Comparison of ENCODE assay signal across 8 mouse cellular contexts in genomic region chr8:84799136-84799931, GRCm38 (mm10). TPM values are rescaled to one million over a fixed set of nuclear protein-coding genes. Genes with fewer than 3 reads are reported as not detected.
A peak's percentile ranks its signal among the peaks of the same experiment; 100 is the strongest.
DNase-seq lines count a peak whose midpoint lies in the region; ATAC-seq and TF ChIP-seq lines count a peak whose summit lies in the region.

No protein-coding gene starts in this region.

- H3K4me3 ChIP-seq in left cerebral cortex, adult 2 months, result peak overlapping the region; percentile 73
- peak overlapping the region; percentile 89 for H3K4me3 ChIP-seq in limb, embryonic 13.5 days
- peak overlapping the region; percentile 68 for H3K4me3 ChIP-seq in midbrain, embryonic 13.5 days (replicated peaks)

- H3K9ac ChIP-seq in limb, embryonic 13.5 days, result peak overlapping the region; percentile 100
- peak overlapping the region; percentile 82 for H3K9ac ChIP-seq in midbrain, embryonic 13.5 days (replicated peaks)

- peaks cover 70% of the 10 kb centered on the region for H3K4me1 ChIP-seq in limb, embryonic 13.5 days
- H3K4me1 ChIP-seq in midbrain, embryonic 13.5 days (replicated peaks), result peaks cover 33% of the 10 kb centered on the region

- WGBS in limb, embryonic 13.5 days, result under 1% methylated on average over 82 of the region's 108 CpGs
- under 1% methylated on average over 74 of the region's 108 CpGs for WGBS in midbrain, embryonic 13.5 days

- H3K27ac ChIP-seq in left cerebral cortex, adult 2 months, result peak overlapping the region; percentile 92
- peak overlapping the region; percentile 95 for H3K27ac ChIP-seq in limb, embryonic 13.5 days
- peak overlapping the region; percentile 74 for H3K27ac ChIP-seq in midbrain, embryonic 13.5 days

- H3K27me3 ChIP-seq in limb, embryonic 13.5 days, result peaks cover 52% of the 10 kb centered on the region
- peaks cover 98% of the 10 kb centered on the region for H3K27me3 ChIP-seq in midbrain, embryonic 13.5 days

- H3K9me3 ChIP-seq in limb, embryonic 13.5 days, result no peaks in the 10 kb centered on the region
- H3K9me3 ChIP-seq in midbrain, embryonic 13.5 days, result no peaks in the 10 kb centered on the region

- peak overlapping the region; percentile 98 for H3K4me2 ChIP-seq in limb, embryonic 13.5 days (replicated peaks)
- peak overlapping the region; percentile 96 for H3K4me2 ChIP-seq in midbrain, embryonic 13.5 days (replicated peaks)

- intact Hi-C loops in left cerebral cortex, adult 2 months (cut with DNase I), result loop anchor here (2.0 to 5.0 kb wide), 2 partner anchors 27 to 62 kb away; no protein-coding TSS in a partner anchor
- intact Hi-C loops in left cerebral cortex, postnatal 14 days (cut with DNase I), result loop anchor here (2.0 kb wide), 1 partner anchor 21 kb away; no protein-coding TSS in a partner anchor

- peak; percentile 68 for ATAC-seq in erythroblast, adult 5-6 weeks (replicated peaks; ENCODE audit: low FRiP score, poor library complexity, severe bottlenecking)
- ATAC-seq in limb, embryonic 13.5 days (ENCODE audit: low FRiP score, low read depth), result no peak
- ATAC-seq in midbrain, embryonic 13.5 days, result 0 out of 2 replicates have a peak, but pooled peaks have one; percentile 12

- H3K36me3 ChIP-seq in limb, embryonic 13.5 days, result peaks cover 26% of the 10 kb centered on the region
- no peaks in the 10 kb centered on the region for H3K36me3 ChIP-seq in midbrain, embryonic 13.5 days

- no peak; the same call in 1 of the 2 replicates for TF ChIP-seq CTCF in left cerebral cortex, adult 2 months (IDR thresholded peaks at IDR 0.05)

- DNase-seq in left cerebral cortex, adult 2 months (ENCODE audit: extremely low spot score in 1 of 2, low spot score in 2 of 2), result no peak
- DNase-seq in left cerebral cortex, postnatal 14 days (ENCODE audit: low spot score in 2 of 2), result no peak
- DNase-seq in adipocyte (ENCODE audit: low spot score), result peak; percentile 71
- DNase-seq in heart, postnatal 4 days, result peak; percentile 77
- DNase-seq in testis, postnatal 14 days (ENCODE audit: low spot score), result peak; percentile 79

RNA-seq across cellular contexts. Expression of gene Nfix, which starts 0.8 kb away (rescaled TPM):
- total RNA-seq in left cerebral cortex, adult 2 months (2021), result 100 to 1,000 TPM; 347 to 350 TPM
- total RNA-seq in left cerebral cortex, postnatal 14 days (2021), result 100 to 1,000 TPM; 402 to 429 TPM
- 19.0 and 24.5 TPM in 2 replicates for total RNA-seq in erythroblast, adult 5-6 weeks (2015; ENCODE audit: low replicate concordance)
- total RNA-seq in erythroblast, adult 5-6 weeks (2017; ENCODE audit: low replicate concordance), result 7.9 and 14.1 TPM in 2 replicates
- 100 to 1,000 TPM; 189 to 211 TPM for total RNA-seq in heart, postnatal 4 days (2021)
- polyA plus RNA-seq in limb, embryonic 13.5 days (2015; fragmentation: Nextera tagmentation; extraction: Ambion mirVana), result 46.9 and 48.0 TPM in 2 replicates
- 22.4 and 28.4 TPM in 2 replicates for polyA plus RNA-seq in midbrain, embryonic 13.5 days (2015; fragmentation: Nextera tagmentation; extraction: Ambion mirVana)

RNA-seq across cellular contexts. Expression of gene Dand5, which starts 23.3 kb away (rescaled TPM):
- total RNA-seq in left cerebral cortex, adult 2 months (2021), result 10 to 100 TPM in 1 of 2 experiments, 1 to 10 TPM in 1; 9.7 to 11.1 TPM
- total RNA-seq in left cerebral cortex, postnatal 14 days (2021), result 1 to 10 TPM; 8.0 to 9.6 TPM
- 2.3 TPM in 1 of 2 replicates, not detected in the other for total RNA-seq in erythroblast, adult 5-6 weeks (2015; ENCODE audit: low replicate concordance)
- 2.3 and 3.9 TPM in 2 replicates for total RNA-seq in erythroblast, adult 5-6 weeks (2017; ENCODE audit: low replicate concordance)
- total RNA-seq in heart, postnatal 4 days (2021), result 1 to 10 TPM; 3.4 to 3.6 TPM
- 6.3 TPM in 2 replicates for polyA plus RNA-seq in limb, embryonic 13.5 days (2015; fragmentation: Nextera tagmentation; extraction: Ambion mirVana)
- polyA plus RNA-seq in midbrain, embryonic 13.5 days (2015; fragmentation: Nextera tagmentation; extraction: Ambion mirVana), result 8.8 and 8.9 TPM in 2 replicates

RNA-seq across cellular contexts. Expression of gene Gadd45gip1, which starts 32.0 kb away (rescaled TPM):
- 10 to 100 TPM; 23.9 to 25.8 TPM for total RNA-seq in left cerebral cortex, adult 2 months (2021)
- total RNA-seq in left cerebral cortex, postnatal 14 days (2021), result 10 to 100 TPM; 23.4 to 23.6 TPM
- total RNA-seq in erythroblast, adult 5-6 weeks (2015; ENCODE audit: low replicate concordance), result 4.4 and 5.9 TPM in 2 replicates
- 7.4 and 7.7 TPM in 2 replicates for total RNA-seq in erythroblast, adult 5-6 weeks (2017; ENCODE audit: low replicate concordance)
- total RNA-seq in heart, postnatal 4 days (2021), result 10 to 100 TPM; 24.2 to 26.2 TPM
- polyA plus RNA-seq in limb, embryonic 13.5 days (2015; fragmentation: Nextera tagmentation; extraction: Ambion mirVana), result 48.1 and 48.4 TPM in 2 replicates
- 34.5 and 36.3 TPM in 2 replicates for polyA plus RNA-seq in midbrain, embryonic 13.5 days (2015; fragmentation: Nextera tagmentation; extraction: Ambion mirVana)

RNA-seq across cellular contexts. Expression of gene Rad23a, which starts 41.1 kb away (rescaled TPM):
- total RNA-seq in left cerebral cortex, adult 2 months (2021), result 10 to 100 TPM; 77.7 to 77.8 TPM
- 10 to 100 TPM; 59.5 to 72.0 TPM for total RNA-seq in left cerebral cortex, postnatal 14 days (2021)
- 379 and 406 TPM in 2 replicates for total RNA-seq in erythroblast, adult 5-6 weeks (2015; ENCODE audit: low replicate concordance)
- total RNA-seq in erythroblast, adult 5-6 weeks (2017; ENCODE audit: low replicate concordance), result 572 and 669 TPM in 2 replicates
- total RNA-seq in heart, postnatal 4 days (2021), result 10 to 100 TPM; 90.9 to 91.8 TPM
- polyA plus RNA-seq in limb, embryonic 13.5 days (2015; fragmentation: Nextera tagmentation; extraction: Ambion mirVana), result 106 TPM in 2 replicates
- 84.8 and 88.8 TPM in 2 replicates for polyA plus RNA-seq in midbrain, embryonic 13.5 days (2015; fragmentation: Nextera tagmentation; extraction: Ambion mirVana)

RNA-seq across cellular contexts. Expression of gene Calr, which starts 47.4 kb away (rescaled TPM):
- 100 to 1,000 TPM; 459 to 496 TPM for total RNA-seq in left cerebral cortex, adult 2 months (2021)
- 100 to 1,000 TPM; 495 to 553 TPM for total RNA-seq in left cerebral cortex, postnatal 14 days (2021)
- 255 and 289 TPM in 2 replicates for total RNA-seq in erythroblast, adult 5-6 weeks (2015; ENCODE audit: low replicate concordance)
- total RNA-seq in erythroblast, adult 5-6 weeks (2017; ENCODE audit: low replicate concordance), result 800 and 908 TPM in 2 replicates
- 100 to 1,000 TPM; 320 to 358 TPM for total RNA-seq in heart, postnatal 4 days (2021)
- polyA plus RNA-seq in limb, embryonic 13.5 days (2015; fragmentation: Nextera tagmentation; extraction: Ambion mirVana), result 943 and 1,018 TPM in 2 replicates
- 599 and 642 TPM in 2 replicates for polyA plus RNA-seq in midbrain, embryonic 13.5 days (2015; fragmentation: Nextera tagmentation; extraction: Ambion mirVana)

Comparison
In these comparisons a context has a peak if more than half of its experiments do, and no peak if none do; other contexts are left out.
1. DNase-seq: peak in adipocyte (single experiment), heart, postnatal 4 days (single experiment) and testis, postnatal 14 days (single experiment); none in left cerebral cortex, adult 2 months (0 of 2) and left cerebral cortex, postnatal 14 days (0 of 2).
2. RNA of gene Nfix, which starts 0.8 kb away (total RNA-seq): 402 to 429 TPM in left cerebral cortex, postnatal 14 days, 347 to 350 TPM in left cerebral cortex, adult 2 months and 189 to 211 TPM in heart, postnatal 4 days; 7.9 to 24.5 TPM in erythroblast, adult 5-6 weeks; every median in the first group is over 4 times any median in the second.
3. Peak in every context shown above with its lines, with median percentiles within 50 percentile points of each other: H3K27ac ChIP-seq and H3K4me3 ChIP-seq.